In genomic region chr10:42584436-42584983, GRCm38 (mm10) we compare ENCODE assay signal across 12 mouse cellular contexts. TPM values are rescaled to one million over a fixed set of nuclear protein-coding genes. Genes with fewer than 3 reads are reported as not detected.
DNase-seq lines count a peak whose midpoint lies in the region; ATAC-seq and TF ChIP-seq lines count a peak whose summit lies in the region.
"Had no signal": no experiment of that assay in that cellular context is flagged by ENCODE, and none has a peak within 500 bp of the region (broad histone marks: within the 10 kb centered on the region; RNA-seq: fewer than 3 reads in every experiment).

No protein-coding gene starts in this region.

- no peak overlapping the region for H3K9ac ChIP-seq in kidney, postnatal 0 days (ENCODE audit: low read depth, low read length)
- H3K9ac ChIP-seq in hindbrain, embryonic 11.5 days (ENCODE audit: low read depth, low read length), result no peak overlapping the region
- peak overlapping the region; percentile 50 for H3K9ac ChIP-seq in midbrain, embryonic 16.5 days (ENCODE audit: low read depth, low read length)
- H3K9ac ChIP-seq: liver, embryonic 15.5 days had no signal

- H3K27me3 ChIP-seq in kidney, postnatal 0 days (ENCODE audit: insufficient read depth, low read length), result peaks cover 91% of the 10 kb centered on the region
- H3K27me3 ChIP-seq in hindbrain, embryonic 11.5 days (ENCODE audit: control insufficient read depth, insufficient read depth, low read length), result peaks cover 96% of the 10 kb centered on the region
- H3K27me3 ChIP-seq in midbrain, embryonic 16.5 days (ENCODE audit: control insufficient read depth, insufficient read depth, low read depth, low read length), result peaks cover 44% of the 10 kb centered on the region

- H3K9me3 ChIP-seq in kidney, postnatal 0 days (replicated peaks; ENCODE audit: low read length), result no peaks in the 10 kb centered on the region
- H3K9me3 ChIP-seq in hindbrain, embryonic 11.5 days (ENCODE audit: control insufficient read depth, low read length), result peaks cover 3% of the 10 kb centered on the region
- H3K9me3 ChIP-seq in midbrain, embryonic 16.5 days (replicated peaks; ENCODE audit: control insufficient read depth, low read length, poor library complexity, severe bottlenecking), result no peaks in the 10 kb centered on the region
- H3K9me3 ChIP-seq: liver, embryonic 15.5 days had no signal

- 2% methylated on average over 37 of the region's 37 CpGs for WGBS in kidney, postnatal 0 days
- WGBS in hindbrain, embryonic 11.5 days, result under 1% methylated on average over 37 of the region's 37 CpGs
- under 1% methylated on average over 37 of the region's 37 CpGs for WGBS in midbrain, embryonic 16.5 days

- no peak for TF ChIP-seq CTCF in kidney, postnatal 0 days (IDR thresholded peaks at IDR 0.05; ENCODE audit: low read depth)

- H3K4me1 ChIP-seq in kidney, postnatal 0 days (replicated peaks; ENCODE audit: insufficient read depth, low read length), result peaks cover 7% of the 10 kb centered on the region; the same call in 1 of the 2 replicates
- H3K4me1 ChIP-seq in hindbrain, embryonic 11.5 days (replicated peaks; ENCODE audit: control insufficient read depth, insufficient read depth, low read length), result peaks cover 22% of the 10 kb centered on the region
- peaks cover 21% of the 10 kb centered on the region for H3K4me1 ChIP-seq in midbrain, embryonic 16.5 days (ENCODE audit: control insufficient read depth, insufficient read depth, low read length)

- no peaks in the 10 kb centered on the region for H3K36me3 ChIP-seq in kidney, postnatal 0 days (ENCODE audit: insufficient read depth, low read length)
- no peaks in the 10 kb centered on the region for H3K36me3 ChIP-seq in hindbrain, embryonic 11.5 days (ENCODE audit: control insufficient read depth, insufficient read depth, low read length)
- no peaks in the 10 kb centered on the region for H3K36me3 ChIP-seq in midbrain, embryonic 16.5 days (ENCODE audit: control insufficient read depth, insufficient read depth, low read length)
- H3K36me3 ChIP-seq: liver, embryonic 15.5 days had no signal

- ATAC-seq in kidney, postnatal 0 days (replicated peaks; ENCODE audit: low FRiP score, low read depth), result no peak
- no peak for ATAC-seq in hindbrain, embryonic 11.5 days (ENCODE audit: low FRiP score)
- ATAC-seq in midbrain, embryonic 16.5 days, result no peak

- DNase-seq in kidney, postnatal 0 days (ENCODE audit: low spot score), result no peak
- DNase-seq in kidney, adult 9 months, result no peak
- DNase-seq in embryo, embryonic 10.5 days (ENCODE audit: low spot score), result peak; percentile 68
- DNase-seq in hindbrain, embryonic 11.5 days (ENCODE audit: low spot score), result peak; percentile 65
- DNase-seq in urinary bladder, postnatal 25 days (ENCODE audit: low spot score), result no peak
- DNase-seq in left cerebral cortex, postnatal 4 days, result no peak
- no peak for DNase-seq in adrenal gland, postnatal 36 days
- DNase-seq: cerebellum, adult 11 months; right cerebral cortex, postnatal 14 days had no signal

- H3K27ac ChIP-seq in kidney, postnatal 0 days, result no peak overlapping the region
- no peak overlapping the region for H3K27ac ChIP-seq in hindbrain, embryonic 11.5 days (ENCODE audit: low read depth, low read length)
- peak overlapping the region; percentile 6; the same call in 1 of the 2 replicates for H3K27ac ChIP-seq in midbrain, embryonic 16.5 days (ENCODE audit: low read length)
- H3K27ac ChIP-seq: liver, embryonic 15.5 days had no signal

- H3K4me2 ChIP-seq in kidney, postnatal 0 days (ENCODE audit: low read length), result no peak overlapping the region
- H3K4me2 ChIP-seq in hindbrain, embryonic 11.5 days (replicated peaks; ENCODE audit: low read depth, low read length), result peak overlapping the region; percentile 27; the same call in 1 of the 2 replicates
- H3K4me2 ChIP-seq in midbrain, embryonic 16.5 days (ENCODE audit: low read length), result peak overlapping the region; percentile 61
- H3K4me2 ChIP-seq: liver, embryonic 15.5 days had no signal

- 0 out of 2 replicates have a peak overlapping the region, but pooled peaks have one; percentile 9 for H3K4me3 ChIP-seq in kidney, postnatal 0 days (replicated peaks; ENCODE audit: low read depth, low read length)
- peak overlapping the region; percentile 0 for H3K4me3 ChIP-seq in hindbrain, embryonic 11.5 days (ENCODE audit: low read depth, low read length)
- peak overlapping the region; percentile 37 for H3K4me3 ChIP-seq in midbrain, embryonic 16.5 days (ENCODE audit: low read depth, low read length)
- H3K4me3 ChIP-seq: liver, embryonic 15.5 days had no signal

- intact Hi-C loops in left cerebral cortex, postnatal 4 days (cut with DNase I), result loop anchor here (5.0 to 10.0 kb wide), 2 partner anchors 48 to 250 kb away; no protein-coding TSS in a partner anchor

RNA-seq across cellular contexts. Expression of gene Ostm1, which starts 0.9 kb away (rescaled TPM):
- 26.6 and 27.9 TPM in 2 replicates for polyA plus RNA-seq in kidney, postnatal 0 days (2015; fragmentation: Nextera tagmentation; extraction: Ambion mirVana)
- polyA plus RNA-seq in hindbrain, embryonic 11.5 days (2014; fragmentation: Nextera tagmentation; extraction: Ambion mirVana), result 20.2 and 23.1 TPM in 2 replicates
- 39.9 and 43.7 TPM in 2 replicates for polyA plus RNA-seq in midbrain, embryonic 16.5 days (2015; fragmentation: Nextera tagmentation; extraction: Ambion mirVana)
- 10 to 100 TPM; 32.0 to 34.1 TPM for total RNA-seq in left cerebral cortex, postnatal 4 days (2021)
- total RNA-seq in adrenal gland, postnatal 36 days (2021), result 10 to 100 TPM; 25.6 to 29.3 TPM

RNA-seq across cellular contexts. Expression of gene Nr2e1, which starts 1.1 kb away (rescaled TPM):
- not detected in 2 replicates for polyA plus RNA-seq in kidney, postnatal 0 days (2015; fragmentation: Nextera tagmentation; extraction: Ambion mirVana)
- 0.11 and 0.71 TPM in 2 replicates for polyA plus RNA-seq in hindbrain, embryonic 11.5 days (2014; fragmentation: Nextera tagmentation; extraction: Ambion mirVana)
- 5.2 and 5.6 TPM in 2 replicates for polyA plus RNA-seq in midbrain, embryonic 16.5 days (2015; fragmentation: Nextera tagmentation; extraction: Ambion mirVana)
- total RNA-seq in left cerebral cortex, postnatal 4 days (2021), result 10 to 100 TPM; 11.1 to 13.1 TPM
- total RNA-seq in adrenal gland, postnatal 36 days (2021), result not detected
- total RNA-seq: MEL had no signal
- polyA plus RNA-seq: liver, embryonic 15.5 days had no signal

Comparison
In these comparisons a context has a peak if more than half of its experiments do, and no peak if none do; other contexts are left out.
1. DNase-seq: peak in embryo, embryonic 10.5 days (single experiment) and hindbrain, embryonic 11.5 days (single experiment); none in kidney, postnatal 0 days (single experiment), kidney, adult 9 months (single experiment), urinary bladder, postnatal 25 days (single experiment), left cerebral cortex, postnatal 4 days (single experiment) and adrenal gland, postnatal 36 days (0 of 2).
2. Peak in every context shown above with its lines, with median percentiles within 50 percentile points of each other: H3K4me3 ChIP-seq.